Mouse (Mus musculus): ENCODE measurements around the gene 0610010F05Rik. TPM values are rescaled to one million over a fixed set of nuclear protein-coding genes. Genes with fewer than 3 reads are reported as not detected.
A peak's percentile ranks its signal among the peaks of the same experiment; 100 is the strongest.
"Not testable (repeated sequence)": the region's sequence is repeated elsewhere in the genome, so short reads cannot be mapped to it uniquely, and the experiment has no call there.

The 0610010F05Rik gene
- total RNA-seq (2021), result 10 to 100 TPM; 11.7 to 13.2 TPM
- long read RNA-seq, experiment 1, full-length matches to known transcripts, result 6 of 8 reads
- long read RNA-seq, experiment 1, partial matches to known transcripts, result 0 of 8 reads
- long read RNA-seq, experiment 1, other reads (novel, unspliced or antisense), result 2 of 8 reads
- long read RNA-seq, experiment 2, full-length matches to known transcripts, result 20 of 30 reads
- long read RNA-seq, experiment 2, partial matches to known transcripts, result 1 of 30 reads
- long read RNA-seq, experiment 2, other reads (novel, unspliced or antisense), result 9 of 30 reads

- peak; percentile 93 for DNase-seq
Observed at GRCm38 (mm10) chr11:23632945-23633878, at the start of gene 0610010F05Rik. 0610010F05Rik (minus strand) TSS chr11:23633639.

- DNase-seq, result no peak
Observed at GRCm38 (mm10) chr11:23682561-23682960, 49.1 kb upstream of the 0610010F05Rik start.

GRCm38 (mm10) chr11:23680435-23680950 is 47.1 kb upstream of the 0610010F05Rik start:
- no peak for DNase-seq

GRCm38 (mm10) chr11:23679044-23679642 is 45.7 kb upstream of the 0610010F05Rik start:
- DNase-seq, result no peak

- no peak for DNase-seq
Observed at GRCm38 (mm10) chr11:23676100-23676499, 42.7 kb upstream of the 0610010F05Rik start.

GRCm38 (mm10) chr11:23672256-23672749 is 38.9 kb upstream of the 0610010F05Rik start:
- DNase-seq, result no peak

- no peak for DNase-seq
Observed at GRCm38 (mm10) chr11:23667128-23667527, 33.7 kb upstream of the 0610010F05Rik start.

- no peak for DNase-seq
Observed at GRCm38 (mm10) chr11:23666526-23666925, 33.1 kb upstream of the 0610010F05Rik start.

GRCm38 (mm10) chr11:23665798-23666501 is 32.5 kb upstream of the 0610010F05Rik start, which contains the start of gene Pex13:
Pex13 (minus strand) TSS chr11:23665959.
- DNase-seq, result peak; percentile 92

GRCm38 (mm10) chr11:23665311-23665786 is 31.9 kb upstream of the 0610010F05Rik start, which contains the start of gene Pus10:
Pus10 (plus strand) TSS chr11:23665674.
- DNase-seq, result no peak

- no peak for DNase-seq
Observed at GRCm38 (mm10) chr11:23664232-23664631, 30.8 kb upstream of the 0610010F05Rik start.

- no peak for DNase-seq
Observed at GRCm38 (mm10) chr11:23657791-23658190, 24.4 kb upstream of the 0610010F05Rik start.

GRCm38 (mm10) chr11:23653666-23654065 is 20.2 kb upstream of the 0610010F05Rik start:
- DNase-seq, result no peak

- DNase-seq, result no peak
Observed at GRCm38 (mm10) chr11:23647835-23648234, 14.4 kb upstream of the 0610010F05Rik start.

- DNase-seq, result no peak
Observed at GRCm38 (mm10) chr11:23647431-23647830, 14.0 kb upstream of the 0610010F05Rik start.

- no peak for DNase-seq
Observed at GRCm38 (mm10) chr11:23634573-23634972, 1.1 kb upstream of the 0610010F05Rik start.

GRCm38 (mm10) chr11:23633879-23634215 is 408 bp upstream of the 0610010F05Rik start:
- no peak for DNase-seq

- no peak for DNase-seq
Observed at GRCm38 (mm10) chr11:23630664-23631063, 2.8 kb downstream of the 0610010F05Rik start.

GRCm38 (mm10) chr11:23618995-23619394 is 14.4 kb downstream of the 0610010F05Rik start:
- DNase-seq, result no peak

GRCm38 (mm10) chr11:23614546-23614945 is 18.9 kb downstream of the 0610010F05Rik start:
- DNase-seq, result no peak

GRCm38 (mm10) chr11:23607291-23607690 is 26.1 kb downstream of the 0610010F05Rik start:
- not testable (repeated sequence) for DNase-seq
